Mouse (Mus musculus) myocyte (in vitro differentiated cells): ENCODE measurements around the gene Siah1a.

Experiments
- CEBPB ChIP-seq: IDR thresholded peaks from 2 replicates; pipeline ENCODE4 v1.6.1; 2011; ENCODE audit warnings: mild to moderate bottlenecking, moderate library complexity; ENCODE audit not compliant: poor library complexity, insufficient read depth, severe bottlenecking
- E2F4 ChIP-seq: IDR thresholded peaks from one replicate; pipeline ENCODE4 v1.6.1; 2011; ENCODE audit warnings: mild to moderate bottlenecking, control low read depth, moderate library complexity; ENCODE audit not compliant: insufficient read depth
- MAX ChIP-seq: IDR thresholded peaks from one replicate; pipeline ENCODE4 v1.6.1; 2011; ENCODE audit warnings: low read depth, mild to moderate bottlenecking, control low read depth
- MYOD1 ChIP-seq, 3 experiments: IDR thresholded peaks; one replicate each; pipeline ENCODE4 v1.6.1; 2011; ENCODE audit warnings: control low read depth in 2 of 3, low read depth in 2 of 3, mild to moderate bottlenecking in 2 of 3, moderate library complexity in 1 of 3; ENCODE audit not compliant: insufficient read length in 2 of 3, control insufficient read depth in 1 of 3
- MYOG ChIP-seq, 3 experiments: IDR thresholded peaks; one replicate each; pipeline ENCODE4 v1.6.1; 2011; ENCODE audit warnings: control low read depth in 2 of 3, low read depth in 2 of 3, mild to moderate bottlenecking in 2 of 3; ENCODE audit not compliant: insufficient read length in 2 of 3, control insufficient read depth in 1 of 3, insufficient read depth in 1 of 3
- POLR2A ChIP-seq: IDR thresholded peaks from one replicate; pipeline ENCODE4 v1.6.1; 2011; ENCODE audit warnings: low read depth, mild to moderate bottlenecking, control low read depth, moderate library complexity; ENCODE audit not compliant: insufficient read length
- POLR2AphosphoS2 ChIP-seq: IDR thresholded peaks from one replicate; pipeline ENCODE4 v1.6.1; 2011; ENCODE audit warnings: low read depth, control low read depth; ENCODE audit not compliant: insufficient read length
- USF1 ChIP-seq: IDR thresholded peaks from one replicate; pipeline ENCODE4 v1.6.1; 2011; ENCODE audit warnings: low read depth, mild to moderate bottlenecking, control low read depth, moderate library complexity

GRCm38 (mm10) chr8:86728224-86728950, 17.3 kb downstream of the Siah1a start:
- TF ChIP-seq POLR2A (no peak), MAX (no peak), E2F4 (no peak), CEBPB (no peak), MYOG (IDR thresholded peaks at IDR 0.05; ENCODE audit: control insufficient read depth in 1 of 3, insufficient read depth in 1 of 3, insufficient read length in 2 of 3, low read depth in 2 of 3) (no peak), USF1 (no peak), MYOD1 (IDR thresholded peaks at IDR 0.05; ENCODE audit: control insufficient read depth in 1 of 3, insufficient read length in 2 of 3, low read depth in 2 of 3) (no peak), POLR2AphosphoS2 (no peak)
